Mouse (Mus musculus): ENCODE measurements around the gene Cfap57. TPM values are rescaled to one million over a fixed set of nuclear protein-coding genes. Genes with fewer than 3 reads are reported as not detected.

The Cfap57 gene
- 0.12 and 0.65 TPM in 2 replicates for polyA plus RNA-seq (2015; fragmentation: Nextera tagmentation; extraction: Ambion mirVana)

DNA sequence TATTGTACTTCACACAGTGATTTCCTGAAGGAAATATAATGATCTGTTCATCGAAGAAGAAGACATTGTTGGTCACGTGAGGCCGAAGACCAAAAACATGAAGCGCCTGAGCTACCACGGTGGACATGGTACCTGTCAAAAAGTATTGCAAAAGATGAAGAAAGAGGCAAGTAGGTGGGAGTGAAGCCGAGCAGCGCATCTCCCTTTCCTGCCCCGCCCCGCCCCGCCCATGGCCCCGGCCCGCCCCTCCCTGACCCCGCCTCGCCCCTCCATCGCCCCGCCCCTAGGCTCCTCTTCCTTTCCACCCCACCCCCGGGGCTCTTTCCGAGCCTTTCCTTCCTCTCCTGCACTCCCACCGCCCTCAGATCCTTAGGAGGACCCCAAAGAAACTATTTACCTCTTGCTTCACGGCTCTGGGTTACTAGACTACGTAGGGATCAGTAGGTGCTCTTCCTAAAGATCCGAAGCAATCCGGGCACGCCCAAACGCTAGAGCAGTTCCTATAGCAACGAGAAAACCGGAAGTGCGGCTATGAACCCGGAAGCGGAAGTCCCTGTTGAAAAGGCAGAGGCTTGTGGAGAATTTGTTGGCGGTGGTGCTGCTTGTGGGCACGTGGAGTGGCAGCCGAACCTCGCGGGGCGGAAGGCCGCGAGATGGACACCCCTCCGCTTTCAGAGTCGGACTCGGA, at the start of gene Cfap57, which contains the start of gene Ebna1bp2:
TSS of gene Cfap57 (minus strand) at position 499 of the 688 bp plus-strand sequence.
TSS of gene Ebna1bp2 (plus strand) at position 521 of the 688 bp plus-strand sequence.

DNA sequence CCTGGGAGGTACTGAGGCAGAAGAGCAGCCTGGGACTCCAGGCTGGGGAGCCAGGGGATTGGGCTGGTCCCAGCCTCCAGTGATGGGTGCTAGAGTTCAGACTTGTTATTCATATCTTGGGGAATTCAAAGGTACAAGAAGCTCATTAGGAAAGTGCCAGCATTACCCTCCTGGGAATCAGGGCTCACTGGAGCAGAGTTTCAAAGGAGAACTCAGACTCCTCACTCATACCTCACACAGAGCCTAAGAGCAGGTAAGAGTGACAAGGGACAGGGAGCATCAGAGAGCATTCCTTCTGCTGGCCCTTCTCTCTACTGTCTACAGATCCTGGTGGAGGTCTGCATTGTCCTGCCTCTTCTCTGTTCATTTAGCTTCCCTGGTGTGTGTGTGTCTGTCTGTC, 38.1 kb upstream of the Cfap57 start, which contains the start of gene Olfr62:
TSS of gene Olfr62 (plus strand) at position 301 of the 400 bp plus-strand sequence.

GRCm38 (mm10) chr4:118543592-118544260, 76.9 kb downstream of the Cfap57 start, which contains the start of gene Tmem125:
TSS of gene Tmem125 (minus strand) at chr4:118544044.

GRCm38 (mm10) chr4:118526408-118527334, 93.9 kb downstream of the Cfap57 start, which contains the start of gene 2610528J11Rik:
TSS of gene 2610528J11Rik (plus strand) at chr4:118526999.

Other genes starting within 250 kb of the Cfap57 start
- 2.5 and 3.0 TPM in 2 replicates for gene Szt2, start 211.5 kb downstream of the Cfap57 start, polyA plus RNA-seq (2015; fragmentation: Nextera tagmentation; extraction: Ambion mirVana)
- gene Med8, start 211.4 kb downstream of the Cfap57 start, polyA plus RNA-seq (2015; fragmentation: Nextera tagmentation; extraction: Ambion mirVana): 52.4 and 78.9 TPM in 2 replicates
- gene Elovl1, start 192.7 kb downstream of the Cfap57 start, polyA plus RNA-seq (2015; fragmentation: Nextera tagmentation; extraction: Ambion mirVana): 62.9 and 106 TPM in 2 replicates
- 36.8 and 46.6 TPM in 2 replicates for gene Cdc20, start 183.4 kb downstream of the Cfap57 start, polyA plus RNA-seq (2015; fragmentation: Nextera tagmentation; extraction: Ambion mirVana)
- gene Mpl, start 163.3 kb downstream of the Cfap57 start, polyA plus RNA-seq (2015; fragmentation: Nextera tagmentation; extraction: Ambion mirVana): 0.32 and 0.62 TPM in 2 replicates
- 12.7 and 25.6 TPM in 2 replicates for gene Tie1, start 130.7 kb downstream of the Cfap57 start, polyA plus RNA-seq (2015; fragmentation: Nextera tagmentation; extraction: Ambion mirVana)
- gene 2610528J11Rik, start 93.8 kb downstream of the Cfap57 start, polyA plus RNA-seq (2015; fragmentation: Nextera tagmentation; extraction: Ambion mirVana): 0.30 and 0.80 TPM in 2 replicates
- 0.93 and 1.2 TPM in 2 replicates for gene Tmem125, start 76.7 kb downstream of the Cfap57 start, polyA plus RNA-seq (2015; fragmentation: Nextera tagmentation; extraction: Ambion mirVana)
- gene Ebna1bp2, start within 50 bp of the Cfap57 start, polyA plus RNA-seq (2015; fragmentation: Nextera tagmentation; extraction: Ambion mirVana): 116 TPM in 2 replicates
- not detected in 2 replicates for gene Olfr62, start 38.2 kb upstream of the Cfap57 start, polyA plus RNA-seq (2015; fragmentation: Nextera tagmentation; extraction: Ambion mirVana)
- not detected in 2 replicates for gene Olfr1342, start 72.0 kb upstream of the Cfap57 start, polyA plus RNA-seq (2015; fragmentation: Nextera tagmentation; extraction: Ambion mirVana)
- not detected in 2 replicates for gene Olfr1341, start 82.7 kb upstream of the Cfap57 start, polyA plus RNA-seq (2015; fragmentation: Nextera tagmentation; extraction: Ambion mirVana)
- not detected in 2 replicates for gene Olfr1340, start 99.4 kb upstream of the Cfap57 start, polyA plus RNA-seq (2015; fragmentation: Nextera tagmentation; extraction: Ambion mirVana)
- gene Olfr1339, start 111.4 kb upstream of the Cfap57 start, polyA plus RNA-seq (2015; fragmentation: Nextera tagmentation; extraction: Ambion mirVana): not detected in 2 replicates
- gene Olfr1338, start 138.0 kb upstream of the Cfap57 start, polyA plus RNA-seq (2015; fragmentation: Nextera tagmentation; extraction: Ambion mirVana): not detected in 2 replicates
- gene Olfr1337, start 161.8 kb upstream of the Cfap57 start, polyA plus RNA-seq (2015; fragmentation: Nextera tagmentation; extraction: Ambion mirVana): not detected in 2 replicates
- not detected in 2 replicates for gene Olfr1335, start 189.2 kb upstream of the Cfap57 start, polyA plus RNA-seq (2015; fragmentation: Nextera tagmentation; extraction: Ambion mirVana)
- gene Olfr1333, start 215.5 kb upstream of the Cfap57 start, polyA plus RNA-seq (2015; fragmentation: Nextera tagmentation; extraction: Ambion mirVana): not detected in 2 replicates
- gene Olfr1331, start 243.9 kb upstream of the Cfap57 start, polyA plus RNA-seq (2015; fragmentation: Nextera tagmentation; extraction: Ambion mirVana): not detected in 2 replicates

All from adrenal gland, postnatal 0 days (tissue).